Mouse (Mus musculus) intestine, postnatal 0 days (tissue): ENCODE measurements around the gene Rnasek. TPM values are rescaled to one million over a fixed set of nuclear protein-coding genes. Genes with fewer than 3 reads are reported as not detected.

ENCODE experiments used
- ATAC-seq: fragments of 200-750 bp; cut with Nextera tagmentation; 2 replicates; pipeline ENCODE4 v1.8.0; 2017; ENCODE audit warnings: mild to moderate bottlenecking, moderate TSS enrichment, moderate library complexity
- H3K27ac ChIP-seq: fragments of 300-500 bp; sonication (generic); 2 replicates; pipeline ENCODE4 v1.5.1; 2014; ENCODE audit warnings: mild to moderate bottlenecking, low read depth, low read length, moderate library complexity
- H3K27me3 ChIP-seq: fragments of 300-500 bp; sonication (generic); replicated peaks from 2 replicates; pipeline ENCODE4 v1.6.1; 2014; ENCODE audit warnings: low read length, mixed read lengths; ENCODE audit not compliant: control insufficient read depth, insufficient read depth
- H3K36me3 ChIP-seq: fragments of 300-500 bp; sonication (generic); 2 replicates; pipeline ENCODE4 v1.6.1; 2014; ENCODE audit warnings: mild to moderate bottlenecking, moderate library complexity; ENCODE audit not compliant: control insufficient read depth, insufficient read depth
- H3K4me1 ChIP-seq: fragments of 300-500 bp; sonication (generic); replicated peaks from 2 replicates; pipeline ENCODE4 v1.6.1; 2014; ENCODE audit warnings: antibody characterized with exemption, low read length, mixed read lengths; ENCODE audit not compliant: control insufficient read depth, insufficient read depth
- H3K4me2 ChIP-seq: fragments of 300-500 bp; sonication (generic); replicated peaks from 2 replicates; pipeline ENCODE4 v1.6.1; 2014; ENCODE audit warnings: low read depth, mild to moderate bottlenecking, moderate library complexity
- H3K4me3 ChIP-seq: fragments of 300-500 bp; sonication (generic); 2 replicates; pipeline ENCODE4 v1.5.1; 2014; ENCODE audit warnings: low read depth, low read length
- H3K9ac ChIP-seq: fragments of 300-500 bp; sonication (generic); 2 replicates; pipeline ENCODE4 v1.6.1; 2014; ENCODE audit warnings: mild to moderate bottlenecking, low read depth, low read length
- H3K9me3 ChIP-seq: fragments of 300-500 bp; sonication (generic); 2 replicates; pipeline ENCODE4 v1.6.1; 2016; ENCODE audit warnings: mixed run types; ENCODE audit not compliant: control insufficient read depth
- CTCF ChIP-seq: sonication (generic); IDR thresholded peaks from 2 replicates; pipeline ENCODE4 v1.5.1; 2016; ENCODE audit warnings: low read depth, mild to moderate bottlenecking, control low read depth, antibody characterized with exemption, moderate library complexity
- WGBS: fragments of 180-500 bp; shearing (Covaris S2); extraction: QIAGEN DNeasy Blood & Tissue Kit; methylation state at CpG from one replicate; pipeline ENCODE4 v1.1.7; 2014; 5-methylcytosine and 5-hydroxymethylcytosine counted together
- microRNA counts: library from miRNA; unstranded; fragments of <30 nt; microRNA quantifications from one replicate; lab custom pipeline; 2016
- microRNA-seq: library from miRNA; unstranded; fragments of <30 nt; microRNA quantifications from one replicate; pipeline ENCODE4, GENCODE M21; 2016
- polyA plus RNA-seq: library from polyadenylated mRNA; unstranded; fragments of >200 nt; fragmentation: Nextera tagmentation; extraction: Ambion mirVana; gene quantifications from 2 replicates; pipeline ENCODE4 v1.2.1, GENCODE M21; 2015

Rnasek gene
- polyA plus RNA-seq, 1 experiment from 2014 or later, result 628 TPM

GRCm38 (mm10) chr11:70192157-70192556 is 47.5 kb downstream of the Rnasek start:
- H3K4me1 ChIP-seq, result no peaks in the 10 kb centered on the region
- TF ChIP-seq CTCF, result no peak
- no peak overlapping the region for H3K27ac ChIP-seq
- no peaks in the 10 kb centered on the region for H3K9me3 ChIP-seq
- no peaks in the 10 kb centered on the region for H3K36me3 ChIP-seq
- ATAC-seq, result no peak
- WGBS, result 71% methylated on average over 4 of the region's 4 CpGs
- no peak overlapping the region for H3K9ac ChIP-seq
- H3K4me2 ChIP-seq, result no peak overlapping the region
- H3K27me3 ChIP-seq, result no peaks in the 10 kb centered on the region
- H3K4me3 ChIP-seq, result no peak overlapping the region

GRCm38 (mm10) chr11:70191188-70191587 is 48.5 kb downstream of the Rnasek start:
- Histone ChIP-seq H3K9ac (no peak overlapping the region), H3K27me3 (no peaks in the 10 kb centered on the region), H3K4me1 (no peaks in the 10 kb centered on the region), H3K4me2 (no peak overlapping the region), H3K4me3 (no peak overlapping the region), H3K36me3 (no peaks in the 10 kb centered on the region), H3K9me3 (no peaks in the 10 kb centered on the region), H3K27ac (no peak overlapping the region)
- TF ChIP-seq CTCF, result no peak
- 69% methylated on average over 6 of the region's 6 CpGs for WGBS
- ATAC-seq, result no peak

- WGBS, result 84% methylated on average over 28 of the region's 28 CpGs
- no peak for ATAC-seq
- Histone ChIP-seq H3K9ac (no peak overlapping the region), H3K4me1 (no peaks in the 10 kb centered on the region), H3K4me2 (no peak overlapping the region), H3K4me3 (no peak overlapping the region), H3K9me3 (no peaks in the 10 kb centered on the region), H3K27me3 (no peaks in the 10 kb centered on the region), H3K36me3 (no peaks in the 10 kb centered on the region), H3K27ac (no peak overlapping the region)
- no peak for TF ChIP-seq CTCF
Observed at GRCm38 (mm10) chr11:70189319-70190134, 50.1 kb downstream of the Rnasek start.

MicroRNA genes within 50 kb of the gene (microRNA counts, 519-probe panel; counts per million panel counts)
- microRNA mmu-miR-195 (lab: Ali Mortazavi, UCI), result 2,090 counts per million, percentile 15 among the panel's probes with 10 or more counts
- microRNA mmu-miR-497 (lab: Ali Mortazavi, UCI), result 2,367 counts per million, percentile 20 among the panel's probes with 10 or more counts

Small RNA genes lying within 50 kb of the gene (microRNA-seq; reads per million reads assigned to microRNA genes)
- 1,362 reads per million, percentile 79 among the genes with 10 or more reads in this experiment for gene Mir195a
- not detected for gene Mir497
- gene Mir497b, result not detected

Other genes starting within 250 kb of the Rnasek start
- gene Gabarap, start 248.7 kb downstream of the Rnasek start, polyA plus RNA-seq, result 1,065 and 1,136 TPM in 2 replicates
- gene Phf23, start 244.1 kb downstream of the Rnasek start, polyA plus RNA-seq, result 32.6 and 37.7 TPM in 2 replicates
- gene Dvl2, start 239.2 kb downstream of the Rnasek start, polyA plus RNA-seq, result 9.1 TPM in 2 replicates
- 203 and 215 TPM in 2 replicates for gene Acadvl, start 224.4 kb downstream of the Rnasek start, polyA plus RNA-seq
- gene Dlg4, start 222.9 kb downstream of the Rnasek start, polyA plus RNA-seq, result 1.4 and 1.8 TPM in 2 replicates
- gene Asgr1, start 185.8 kb downstream of the Rnasek start, polyA plus RNA-seq, result not detected in 2 replicates
- 0.10 and 0.18 TPM in 2 replicates for gene Asgr2, start 147.2 kb downstream of the Rnasek start, polyA plus RNA-seq
- 0.50 and 0.81 TPM in 2 replicates for gene Mgl2, start 109.5 kb downstream of the Rnasek start, polyA plus RNA-seq
- gene Clec10a, start 83.6 kb downstream of the Rnasek start, polyA plus RNA-seq, result 0.78 and 1.1 TPM in 2 replicates
- 3.6 and 4.5 TPM in 2 replicates for gene Slc16a11, start 27.1 kb downstream of the Rnasek start, polyA plus RNA-seq
- gene Slc16a13, start 18.8 kb downstream of the Rnasek start, polyA plus RNA-seq, result 9.9 and 11.4 TPM in 2 replicates
- gene Bcl6b, start 10.0 kb downstream of the Rnasek start, polyA plus RNA-seq, result 3.6 and 4.4 TPM in 2 replicates
- 70.3 and 72.7 TPM in 2 replicates for gene 0610010K14Rik, start 1.9 kb downstream of the Rnasek start, polyA plus RNA-seq
- gene Gm21988, start within 50 bp of the Rnasek start, polyA plus RNA-seq, result 11.2 and 11.3 TPM in 2 replicates
- gene Alox12, start 15.5 kb upstream of the Rnasek start, polyA plus RNA-seq, result 0.68 and 0.71 TPM in 2 replicates
- 0.07 TPM in 1 of 2 replicates, not detected in the other for gene Alox12e, start 82.8 kb upstream of the Rnasek start, polyA plus RNA-seq
- gene Alox15, start 112.2 kb upstream of the Rnasek start, polyA plus RNA-seq, result 0.12 and 0.33 TPM in 2 replicates
- gene Pelp1, start 170.2 kb upstream of the Rnasek start, polyA plus RNA-seq, result 9.5 and 9.9 TPM in 2 replicates
- 7.4 and 7.8 TPM in 2 replicates for gene Arrb2, start 192.8 kb upstream of the Rnasek start, polyA plus RNA-seq
- gene Med11, start 212.1 kb upstream of the Rnasek start, polyA plus RNA-seq, result 30.1 and 30.7 TPM in 2 replicates
- 1.4 and 1.5 TPM in 2 replicates for gene Zmynd15, start 219.6 kb upstream of the Rnasek start, polyA plus RNA-seq
- 33.8 and 39.3 TPM in 2 replicates for gene Cxcl16, start 220.1 kb upstream of the Rnasek start, polyA plus RNA-seq